Mouse (Mus musculus): ENCODE measurements at regions not wholly inside any gene's neighbourhood (a gene's known extent, or its start where the extent isn't known, plus 50 kb on each side); places are given as distances from the start of the nearest gene placed in this dataset.
"Not testable (repeated sequence)": the region's sequence is repeated elsewhere in the genome, so short reads cannot be mapped to it uniquely, and the experiment has no call there.

DNA sequence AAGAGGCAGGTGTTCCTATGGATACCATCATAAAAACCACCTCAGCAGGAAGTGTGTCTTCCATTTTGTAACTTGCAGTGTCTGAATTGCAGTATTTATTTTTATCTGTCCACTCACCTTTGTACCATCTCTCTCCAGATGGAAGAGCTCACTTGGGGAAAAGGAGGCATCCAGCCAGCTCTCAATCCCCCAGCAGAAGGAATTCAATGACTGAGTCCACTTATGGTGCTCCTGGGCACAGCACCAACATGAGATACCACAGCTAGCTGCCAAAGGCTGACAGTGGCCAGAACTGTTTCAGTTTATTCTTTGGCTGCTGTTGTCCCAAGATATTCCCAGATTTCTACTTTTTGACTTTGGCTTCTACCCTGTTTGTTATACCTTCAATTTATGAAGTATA, 136.6 kb upstream of the Rps6ka3 start:
- H3K4me2 ChIP-seq (ENCODE audit: low read depth, low read length): no peak overlapping the region
- no peaks in the 10 kb centered on the region for H3K9me3 ChIP-seq (replicated peaks; ENCODE audit: control insufficient read depth, low read length)
- H3K36me3 ChIP-seq (replicated peaks; ENCODE audit: control insufficient read depth, insufficient read depth, low read depth, low read length): no peaks in the 10 kb centered on the region
- no peak overlapping the region for H3K4me3 ChIP-seq (ENCODE audit: low read depth, low read length)
- H3K9ac ChIP-seq (replicated peaks; ENCODE audit: low read length): no peak overlapping the region
- H3K27ac ChIP-seq (replicated peaks; ENCODE audit: low read depth, low read length): no peak overlapping the region
- DNase-seq (ENCODE audit: low spot score) (no peak), ATAC-seq (replicated peaks; ENCODE audit: insufficient number of reproducible peaks, low FRiP score, low TSS enrichment, low read depth) (no peak)
- H3K4me1 ChIP-seq (ENCODE audit: control insufficient read depth, insufficient read depth, low read length): no peaks in the 10 kb centered on the region
- no peaks in the 10 kb centered on the region for H3K27me3 ChIP-seq (ENCODE audit: control insufficient read depth, insufficient read depth, low read length)

DNA sequence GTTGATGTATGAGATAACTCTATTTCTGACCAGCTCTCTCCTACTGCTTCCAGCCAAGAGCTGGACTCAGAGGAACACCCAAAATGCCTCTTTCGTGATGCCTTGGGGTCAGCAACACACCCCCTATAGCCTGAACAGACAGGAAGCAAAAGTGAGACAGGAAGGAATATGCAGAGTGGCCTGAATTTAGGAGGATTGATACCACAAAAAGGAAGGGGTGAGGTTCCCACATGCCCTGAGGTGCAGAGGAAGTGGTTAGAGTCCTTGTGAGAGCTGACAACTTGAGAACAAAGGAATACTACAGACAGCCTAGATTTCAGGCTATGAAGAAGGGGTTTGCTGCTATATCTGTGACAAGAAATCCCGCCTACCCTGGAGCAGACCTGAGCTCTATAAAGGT, 129.6 kb upstream of the Rps6ka3 start:
- H3K27ac ChIP-seq (replicated peaks; ENCODE audit: low read depth, low read length): no peak overlapping the region
- WGBS: 78% methylated on average over 2 of the region's 2 CpGs
- H3K36me3 ChIP-seq (replicated peaks; ENCODE audit: control insufficient read depth, insufficient read depth, low read depth, low read length): no peaks in the 10 kb centered on the region
- ATAC-seq (replicated peaks; ENCODE audit: insufficient number of reproducible peaks, low FRiP score, low TSS enrichment, low read depth) (no peak), DNase-seq (ENCODE audit: low spot score) (no peak)
- H3K4me3 ChIP-seq (ENCODE audit: low read depth, low read length): no peak overlapping the region
- no peaks in the 10 kb centered on the region for H3K9me3 ChIP-seq (replicated peaks; ENCODE audit: control insufficient read depth, low read length)
- no peak overlapping the region for H3K4me2 ChIP-seq (ENCODE audit: low read depth, low read length)
- no peaks in the 10 kb centered on the region for H3K27me3 ChIP-seq (ENCODE audit: control insufficient read depth, insufficient read depth, low read length)
- no peaks in the 10 kb centered on the region for H3K4me1 ChIP-seq (ENCODE audit: control insufficient read depth, insufficient read depth, low read length)
- H3K9ac ChIP-seq (replicated peaks; ENCODE audit: low read length): no peak overlapping the region

DNA sequence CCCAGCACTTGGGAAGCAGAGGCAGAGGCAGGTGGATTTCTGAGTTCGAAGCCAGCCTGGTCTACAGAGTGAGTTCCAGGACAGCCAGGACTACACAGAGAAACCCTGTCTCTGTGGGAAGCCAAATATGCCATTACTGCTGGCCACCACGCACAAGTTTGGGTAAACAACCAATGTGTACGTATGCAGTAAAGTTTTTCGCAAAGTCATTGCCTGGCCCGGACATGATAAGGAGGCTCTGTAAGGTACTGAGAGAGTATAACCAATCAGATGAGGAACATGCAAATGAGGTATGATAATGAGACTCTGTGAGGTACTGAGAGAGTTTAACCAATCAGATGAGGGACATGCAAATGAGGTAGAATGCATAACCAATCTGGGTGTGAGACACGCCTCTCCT, 99.5 kb upstream of the Rps6ka3 start:
- H3K9me3 ChIP-seq (replicated peaks; ENCODE audit: control insufficient read depth, low read length); H3K4me3 ChIP-seq (ENCODE audit: low read depth, low read length); ATAC-seq (replicated peaks; ENCODE audit: insufficient number of reproducible peaks, low FRiP score, low TSS enrichment, low read depth); H3K27me3 ChIP-seq (ENCODE audit: control insufficient read depth, insufficient read depth, low read length); H3K27ac ChIP-seq (replicated peaks; ENCODE audit: low read depth, low read length); H3K9ac ChIP-seq (replicated peaks; ENCODE audit: low read length); H3K36me3 ChIP-seq (replicated peaks; ENCODE audit: control insufficient read depth, insufficient read depth, low read depth, low read length); H3K4me2 ChIP-seq (ENCODE audit: low read depth, low read length); DNase-seq (ENCODE audit: low spot score); H3K4me1 ChIP-seq (ENCODE audit: control insufficient read depth, insufficient read depth, low read length): not testable (repeated sequence)
- 90% methylated on average over 6 of the region's 6 CpGs for WGBS

DNA sequence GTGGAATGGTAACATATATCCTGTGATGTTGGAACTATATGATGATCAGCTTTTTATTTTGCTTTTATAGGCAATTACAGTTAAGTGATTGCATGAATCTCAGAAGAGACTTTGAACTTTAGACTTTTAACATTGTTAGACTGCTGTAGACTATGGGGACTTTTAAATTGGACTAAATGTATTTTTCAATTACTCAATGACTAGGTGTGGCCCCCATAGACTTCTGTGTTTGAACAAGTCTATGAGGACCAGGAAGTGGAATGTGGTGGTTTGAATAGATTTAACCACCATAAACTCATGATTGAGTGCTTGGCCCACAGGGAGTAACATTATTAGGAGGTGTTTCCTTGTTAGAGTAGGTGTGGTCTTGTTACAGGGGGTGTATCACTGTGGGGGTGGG, 93.9 kb upstream of the Rps6ka3 start:
- ATAC-seq (replicated peaks; ENCODE audit: insufficient number of reproducible peaks, low FRiP score, low TSS enrichment, low read depth) (no peak), DNase-seq (ENCODE audit: low spot score) (no peak)
- H3K4me1 ChIP-seq (ENCODE audit: control insufficient read depth, insufficient read depth, low read length): no peaks in the 10 kb centered on the region
- H3K27ac ChIP-seq (replicated peaks; ENCODE audit: low read depth, low read length): no peak overlapping the region
- no peaks in the 10 kb centered on the region for H3K27me3 ChIP-seq (ENCODE audit: control insufficient read depth, insufficient read depth, low read length)
- H3K4me3 ChIP-seq (ENCODE audit: low read depth, low read length): no peak overlapping the region
- H3K4me2 ChIP-seq (ENCODE audit: low read depth, low read length): no peak overlapping the region
- no peaks in the 10 kb centered on the region for H3K36me3 ChIP-seq (replicated peaks; ENCODE audit: control insufficient read depth, insufficient read depth, low read depth, low read length)
- no peak overlapping the region for H3K9ac ChIP-seq (replicated peaks; ENCODE audit: low read length)
- H3K9me3 ChIP-seq (replicated peaks; ENCODE audit: control insufficient read depth, low read length): no peaks in the 10 kb centered on the region

GRCm38 (mm10) chrX:159140554-159140953, 69.6 kb upstream of the Rps6ka3 start:
- no peaks in the 10 kb centered on the region for H3K4me1 ChIP-seq (ENCODE audit: control insufficient read depth, insufficient read depth, low read length)
- no peak for DNase-seq (ENCODE audit: low spot score)
- no peak overlapping the region for H3K4me2 ChIP-seq (ENCODE audit: low read depth, low read length)
- no peaks in the 10 kb centered on the region for H3K9me3 ChIP-seq (replicated peaks; ENCODE audit: control insufficient read depth, low read length)
- WGBS: 74% methylated on average over 4 of the region's 4 CpGs
- no peak overlapping the region for H3K9ac ChIP-seq (replicated peaks; ENCODE audit: low read length)
- H3K36me3 ChIP-seq (replicated peaks; ENCODE audit: control insufficient read depth, insufficient read depth, low read depth, low read length): no peaks in the 10 kb centered on the region
- H3K4me3 ChIP-seq (ENCODE audit: low read depth, low read length): no peak overlapping the region
- ATAC-seq (replicated peaks; ENCODE audit: insufficient number of reproducible peaks, low FRiP score, low TSS enrichment, low read depth): no peak
- H3K27me3 ChIP-seq (ENCODE audit: control insufficient read depth, insufficient read depth, low read length): no peaks in the 10 kb centered on the region
- H3K27ac ChIP-seq (replicated peaks; ENCODE audit: low read depth, low read length): no peak overlapping the region

DNA sequence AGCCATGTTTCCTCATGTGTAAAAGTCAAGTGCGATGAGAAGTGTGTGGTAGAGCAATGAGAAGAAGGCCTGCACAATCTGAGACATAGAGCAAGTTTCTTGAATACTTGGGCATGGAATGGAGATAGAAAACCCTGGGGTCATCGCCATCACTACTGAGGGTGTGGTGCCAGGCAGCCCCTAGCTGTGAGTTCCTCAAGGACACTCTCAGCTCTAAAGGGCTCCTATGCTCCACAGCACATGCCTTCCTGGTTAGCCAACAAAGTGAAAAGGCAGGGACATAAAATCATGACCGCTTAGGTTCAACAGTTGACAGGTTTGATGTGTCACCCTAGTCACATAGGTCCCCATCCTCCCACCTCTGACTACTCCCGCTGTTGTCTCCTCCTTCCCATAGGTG, 66.8 kb upstream of the Rps6ka3 start:
- ATAC-seq (replicated peaks; ENCODE audit: insufficient number of reproducible peaks, low FRiP score, low TSS enrichment, low read depth): no peak
- H3K4me2 ChIP-seq (ENCODE audit: low read depth, low read length): no peak overlapping the region
- H3K9ac ChIP-seq (replicated peaks; ENCODE audit: low read length): no peak overlapping the region
- H3K4me1 ChIP-seq (ENCODE audit: control insufficient read depth, insufficient read depth, low read length): no peaks in the 10 kb centered on the region
- no peak for DNase-seq (ENCODE audit: low spot score)
- no peaks in the 10 kb centered on the region for H3K27me3 ChIP-seq (ENCODE audit: control insufficient read depth, insufficient read depth, low read length)
- H3K4me3 ChIP-seq (ENCODE audit: low read depth, low read length): no peak overlapping the region
- H3K36me3 ChIP-seq (replicated peaks; ENCODE audit: control insufficient read depth, insufficient read depth, low read depth, low read length): no peaks in the 10 kb centered on the region
- H3K9me3 ChIP-seq (replicated peaks; ENCODE audit: control insufficient read depth, low read length): no peaks in the 10 kb centered on the region
- WGBS: 82% methylated on average over 4 of the region's 4 CpGs
- no peak overlapping the region for H3K27ac ChIP-seq (replicated peaks; ENCODE audit: low read depth, low read length)

DNA sequence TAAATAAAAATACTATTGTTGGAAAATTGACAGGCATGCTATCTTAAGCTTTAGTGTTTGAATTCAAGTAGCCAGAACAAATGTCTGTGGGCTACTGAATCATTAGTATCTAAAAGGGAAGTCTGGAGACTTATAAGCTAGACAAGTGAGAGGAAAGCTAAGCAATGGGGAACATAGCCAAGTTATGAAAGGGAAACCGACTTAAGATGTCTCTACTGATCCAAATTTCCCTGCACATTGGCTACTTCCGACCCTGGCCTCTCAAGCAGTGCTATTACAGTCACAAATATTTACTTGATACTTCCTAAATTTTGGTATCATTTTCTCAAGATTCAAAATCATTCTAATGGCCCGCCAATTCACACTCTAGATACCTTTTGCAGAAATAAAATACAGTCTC, 65.4 kb upstream of the Rps6ka3 start:
- ATAC-seq (replicated peaks; ENCODE audit: insufficient number of reproducible peaks, low FRiP score, low TSS enrichment, low read depth): no peak
- no peaks in the 10 kb centered on the region for H3K36me3 ChIP-seq (replicated peaks; ENCODE audit: control insufficient read depth, insufficient read depth, low read depth, low read length)
- no peak overlapping the region for H3K27ac ChIP-seq (replicated peaks; ENCODE audit: low read depth, low read length)
- no peak overlapping the region for H3K4me3 ChIP-seq (ENCODE audit: low read depth, low read length)
- 82% methylated on average over 3 of the region's 3 CpGs for WGBS
- no peak overlapping the region for H3K4me2 ChIP-seq (ENCODE audit: low read depth, low read length)
- H3K9me3 ChIP-seq (replicated peaks; ENCODE audit: control insufficient read depth, low read length): no peaks in the 10 kb centered on the region
- no peak overlapping the region for H3K9ac ChIP-seq (replicated peaks; ENCODE audit: low read length)
- DNase-seq (ENCODE audit: low spot score): no peak
- no peaks in the 10 kb centered on the region for H3K27me3 ChIP-seq (ENCODE audit: control insufficient read depth, insufficient read depth, low read length)
- no peaks in the 10 kb centered on the region for H3K4me1 ChIP-seq (ENCODE audit: control insufficient read depth, insufficient read depth, low read length)

- Histone ChIP-seq H3K4me2 (ENCODE audit: low read depth, low read length) (no peak overlapping the region), H3K36me3 (replicated peaks; ENCODE audit: control insufficient read depth, insufficient read depth, low read depth, low read length) (no peaks in the 10 kb centered on the region), H3K27ac (replicated peaks; ENCODE audit: low read depth, low read length) (no peak overlapping the region), H3K9ac (replicated peaks; ENCODE audit: low read length) (no peak overlapping the region), H3K9me3 (replicated peaks; ENCODE audit: control insufficient read depth, low read length) (no peaks in the 10 kb centered on the region), H3K27me3 (ENCODE audit: control insufficient read depth, insufficient read depth, low read length) (no peaks in the 10 kb centered on the region), H3K4me1 (ENCODE audit: control insufficient read depth, insufficient read depth, low read length) (no peaks in the 10 kb centered on the region), H3K4me3 (ENCODE audit: low read depth, low read length) (no peak overlapping the region)
- WGBS: 78% methylated on average over 4 of the region's 4 CpGs
- ATAC-seq (replicated peaks; ENCODE audit: insufficient number of reproducible peaks, low FRiP score, low TSS enrichment, low read depth): no peak
- no peak for DNase-seq (ENCODE audit: low spot score)
Observed at GRCm38 (mm10) chrX:159145212-159145611, 64.9 kb upstream of the Rps6ka3 start.

DNA sequence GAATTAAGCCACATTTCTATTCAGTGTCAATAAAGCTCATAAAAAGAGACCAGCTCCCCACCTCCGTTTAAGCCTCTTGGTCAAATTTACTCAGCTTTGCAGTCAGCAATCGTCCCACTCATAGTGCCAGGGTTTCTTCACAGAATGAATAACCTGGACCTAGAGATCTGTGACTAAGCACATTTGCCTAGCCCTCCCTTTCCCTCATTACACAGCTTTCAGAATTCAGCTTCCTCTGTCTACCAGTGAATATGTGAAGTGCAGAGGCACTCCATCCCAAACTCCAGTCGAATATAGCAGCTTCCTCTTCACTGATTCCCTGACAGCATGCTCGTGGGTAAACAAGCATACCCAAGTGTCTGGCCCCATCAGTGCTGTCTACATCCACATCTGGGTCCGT, 54.3 kb upstream of the Rps6ka3 start:
- WGBS: 83% methylated on average over 5 of the region's 5 CpGs
- H3K4me3 ChIP-seq (ENCODE audit: low read depth, low read length): no peak overlapping the region
- H3K27ac ChIP-seq (replicated peaks; ENCODE audit: low read depth, low read length): no peak overlapping the region
- H3K4me2 ChIP-seq (ENCODE audit: low read depth, low read length): no peak overlapping the region
- H3K27me3 ChIP-seq (ENCODE audit: control insufficient read depth, insufficient read depth, low read length): no peaks in the 10 kb centered on the region
- no peaks in the 10 kb centered on the region for H3K36me3 ChIP-seq (replicated peaks; ENCODE audit: control insufficient read depth, insufficient read depth, low read depth, low read length)
- ATAC-seq (replicated peaks; ENCODE audit: insufficient number of reproducible peaks, low FRiP score, low TSS enrichment, low read depth) (no peak), DNase-seq (ENCODE audit: low spot score) (no peak)
- H3K4me1 ChIP-seq (ENCODE audit: control insufficient read depth, insufficient read depth, low read length): no peaks in the 10 kb centered on the region
- no peak overlapping the region for H3K9ac ChIP-seq (replicated peaks; ENCODE audit: low read length)
- H3K9me3 ChIP-seq (replicated peaks; ENCODE audit: control insufficient read depth, low read length): no peaks in the 10 kb centered on the region

All from embryonic facial prominence, embryonic 11.5 days (tissue).